Mouse (Mus musculus): Measurements from ENCODE around the gene Glrx5.
A peak's percentile ranks its signal among the peaks of the same experiment; 100 is the strongest.

Gene Glrx5

DNA sequence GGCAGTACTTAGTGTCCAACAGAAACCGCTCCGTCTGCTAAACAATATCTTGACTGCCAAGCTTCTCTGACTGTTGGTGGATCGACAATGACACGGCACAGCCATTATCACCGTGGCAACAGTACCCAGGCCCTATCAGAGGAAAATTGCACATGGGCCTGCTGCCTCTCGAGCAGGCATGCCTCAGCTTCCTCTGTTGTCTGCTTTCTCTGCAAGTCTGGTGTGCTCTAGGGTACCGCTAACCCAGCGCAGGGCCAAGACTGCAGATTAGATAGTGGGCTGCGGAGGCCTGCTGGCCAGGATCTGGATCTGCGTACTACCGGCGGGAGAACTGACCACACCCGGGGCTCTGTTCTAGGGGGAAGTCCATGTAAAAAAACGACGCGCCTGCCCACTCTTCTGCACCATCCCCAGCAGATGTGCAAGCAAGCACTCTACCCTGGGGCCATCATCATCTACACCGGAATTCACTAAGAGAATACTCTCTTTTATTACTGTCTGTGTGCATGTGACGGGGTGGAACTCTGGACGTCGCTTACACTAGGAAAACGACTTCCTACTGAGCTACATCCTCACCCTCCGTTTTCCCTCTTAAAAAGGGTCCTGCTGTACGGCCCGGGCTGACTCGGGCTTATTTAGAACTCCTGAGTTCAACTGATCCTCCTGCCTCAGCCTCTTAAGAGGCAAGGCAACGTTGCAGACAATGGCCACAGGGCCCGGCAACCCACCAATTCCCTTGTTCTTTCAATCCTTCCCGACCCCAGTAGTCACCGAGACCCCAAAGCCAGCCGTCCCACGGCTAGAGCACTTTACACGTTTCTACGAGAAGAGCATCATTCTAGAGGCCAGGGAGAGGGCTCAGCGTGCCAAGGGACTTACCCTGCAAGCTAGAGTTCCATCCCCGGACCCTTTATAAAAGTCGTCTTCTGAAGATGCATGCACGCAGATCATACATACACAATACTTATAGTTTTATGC, 1.1 kb upstream of the Glrx5 start:
- no peak for DNase-seq

DNA sequence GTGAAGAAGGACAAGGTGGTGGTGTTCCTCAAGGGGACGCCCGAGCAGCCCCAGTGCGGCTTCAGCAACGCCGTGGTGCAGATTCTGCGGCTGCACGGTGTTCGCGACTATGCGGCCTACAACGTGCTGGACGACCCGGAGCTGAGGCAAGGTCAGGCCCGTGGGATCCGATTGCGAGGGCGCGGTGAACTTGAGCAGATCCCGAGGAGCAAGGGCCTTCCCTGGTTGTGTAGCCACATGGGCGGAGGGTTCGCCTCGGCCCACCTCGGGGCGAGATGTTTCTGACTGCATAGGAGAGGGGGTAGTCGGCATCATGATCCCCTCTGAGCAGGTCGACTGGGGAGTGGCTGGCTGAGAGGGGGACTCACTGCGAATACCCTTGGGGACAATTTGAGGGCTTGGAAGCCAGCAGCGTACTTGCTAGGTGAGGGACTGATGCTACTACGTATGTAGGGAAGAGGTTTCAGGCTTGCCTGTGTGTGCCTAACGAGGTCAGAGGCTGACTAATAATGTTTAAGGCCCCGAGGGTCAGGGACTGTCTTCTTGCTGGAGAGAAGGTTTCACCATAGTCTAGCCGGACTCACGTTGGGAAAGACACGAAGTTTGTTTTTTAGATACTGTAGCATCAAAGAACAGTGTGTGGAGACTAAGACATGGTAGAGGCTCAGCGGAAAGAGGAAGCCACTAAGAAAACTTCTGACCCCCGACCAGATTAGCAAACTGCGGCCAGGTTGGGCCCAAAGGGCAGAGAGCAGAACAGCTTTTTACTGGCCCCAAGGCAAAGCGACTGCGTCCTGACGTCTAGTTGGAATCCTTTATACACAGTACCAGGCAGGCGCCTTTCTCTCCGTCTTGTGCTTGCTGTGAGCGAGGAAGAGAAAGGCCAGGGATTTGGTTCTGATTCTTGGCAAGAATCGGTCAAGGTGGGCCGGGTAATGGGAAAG, 616 bp downstream of the Glrx5 start:
- no peak for DNase-seq

- no peak for DNase-seq
Measured at GRCm38 (mm10) chr12:105034130-105034769, 1.8 kb downstream of the Glrx5 start.

GRCm38 (mm10) chr12:105038211-105038610, 5.7 kb downstream of the Glrx5 start:
- no peak for DNase-seq

GRCm38 (mm10) chr12:105038918-105039317, 6.4 kb downstream of the Glrx5 start:
- DNase-seq = no peak

DNA sequence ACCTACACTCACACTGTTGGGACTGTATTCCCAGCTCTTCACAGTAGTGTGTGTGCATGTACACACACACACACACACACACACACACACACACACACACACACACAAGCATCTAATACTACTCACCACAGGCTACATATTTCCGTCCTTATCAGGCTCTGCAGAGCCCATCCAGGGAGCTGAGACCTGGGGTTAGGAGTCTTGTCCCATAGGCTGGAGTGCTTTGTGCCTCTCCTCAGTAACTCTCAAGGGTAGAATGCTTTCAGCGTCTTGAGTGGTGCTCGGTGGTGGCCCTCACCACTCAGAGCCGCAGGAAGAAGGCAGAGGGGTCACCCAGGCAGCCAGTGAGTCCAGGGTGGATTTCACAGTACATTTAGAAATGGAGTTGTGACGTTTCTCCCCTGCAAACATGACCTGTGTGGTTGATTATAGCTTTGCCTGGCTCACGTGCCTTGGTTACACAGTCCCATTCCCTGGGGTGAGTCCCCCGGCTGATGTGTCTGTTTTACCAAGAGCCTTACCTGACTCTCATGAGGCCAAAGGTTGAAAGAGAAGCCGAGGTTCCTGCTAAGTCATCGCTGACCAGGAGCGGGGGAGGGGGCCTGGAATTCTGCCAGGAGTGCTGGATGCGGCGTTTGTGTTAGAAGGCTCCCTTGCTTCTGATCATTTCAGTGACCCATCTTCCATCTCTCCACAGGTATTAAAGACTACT, 7.2 kb downstream of the Glrx5 start:
- no peak for DNase-seq

DNA sequence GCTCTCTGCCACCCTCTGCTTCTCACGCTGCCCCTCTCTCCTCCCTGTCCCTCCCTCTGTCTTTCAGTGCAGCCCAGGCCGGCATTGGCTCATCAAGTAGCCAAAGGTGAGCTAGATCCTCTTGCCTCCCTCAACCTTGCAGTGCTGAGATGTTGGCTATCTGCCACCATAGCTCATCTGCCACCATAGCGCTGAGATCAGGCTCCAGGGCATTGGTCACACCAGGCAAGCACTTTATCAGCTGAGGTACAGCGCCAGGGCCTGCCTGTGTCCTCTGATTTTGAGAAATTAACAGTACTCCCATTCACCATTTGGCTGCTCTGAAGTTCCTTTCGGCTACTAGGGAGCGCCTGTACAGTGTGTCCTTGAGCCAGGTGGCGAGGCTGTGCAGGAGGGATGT, 8.5 kb downstream of the Glrx5 start:
- no peak for DNase-seq

- DNase-seq = no peak
Measured at GRCm38 (mm10) chr12:105043081-105043480, 10.6 kb downstream of the Glrx5 start.

DNA sequence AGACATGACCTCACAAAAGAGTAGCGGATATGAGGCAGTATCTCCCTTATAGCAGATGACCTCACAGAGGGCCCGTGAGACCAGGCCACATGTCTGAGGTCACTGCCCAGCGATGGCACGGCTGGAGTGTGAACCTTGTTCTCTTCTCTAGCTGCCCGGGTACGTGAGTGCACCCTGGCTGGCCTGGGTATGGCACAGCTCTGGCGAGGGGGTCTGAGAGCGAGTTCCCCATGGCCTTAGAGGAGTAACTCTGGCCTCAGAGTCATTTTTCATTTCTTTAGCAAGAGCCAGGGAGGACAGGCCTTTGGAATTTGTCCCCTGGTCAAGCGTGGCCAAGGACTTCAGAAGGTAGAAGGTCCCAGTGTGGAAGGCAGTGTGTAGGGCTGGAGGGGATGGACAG, 12.3 kb downstream of the Glrx5 start:
- DNase-seq = no peak

GRCm38 (mm10) chr12:105048301-105048863, 15.9 kb downstream of the Glrx5 start:
- no peak for DNase-seq

- DNase-seq = no peak
Measured at GRCm38 (mm10) chr12:105049813-105050212, 17.3 kb downstream of the Glrx5 start.

DNA sequence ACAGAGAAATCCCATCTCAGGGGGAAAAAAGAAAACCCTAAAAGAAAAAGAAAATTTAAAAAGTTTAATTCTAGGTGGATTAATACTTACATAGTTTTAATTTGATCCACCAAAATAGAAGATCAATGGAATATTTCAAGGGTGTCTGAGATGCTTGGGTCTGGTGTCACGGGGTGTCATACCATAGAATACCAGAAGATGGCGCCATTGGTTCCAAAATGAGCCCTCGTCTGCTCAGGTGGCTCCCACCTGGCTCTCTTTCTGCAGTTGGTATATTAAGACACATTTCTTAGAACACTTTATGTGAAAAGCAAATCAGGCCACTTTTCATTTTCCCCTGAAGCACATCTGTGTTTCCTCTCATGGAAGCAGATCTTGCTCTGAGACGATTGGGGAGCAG, 18.4 kb downstream of the Glrx5 start:
- DNase-seq = peak in 1 of 2 experiments; percentile 44

DNA sequence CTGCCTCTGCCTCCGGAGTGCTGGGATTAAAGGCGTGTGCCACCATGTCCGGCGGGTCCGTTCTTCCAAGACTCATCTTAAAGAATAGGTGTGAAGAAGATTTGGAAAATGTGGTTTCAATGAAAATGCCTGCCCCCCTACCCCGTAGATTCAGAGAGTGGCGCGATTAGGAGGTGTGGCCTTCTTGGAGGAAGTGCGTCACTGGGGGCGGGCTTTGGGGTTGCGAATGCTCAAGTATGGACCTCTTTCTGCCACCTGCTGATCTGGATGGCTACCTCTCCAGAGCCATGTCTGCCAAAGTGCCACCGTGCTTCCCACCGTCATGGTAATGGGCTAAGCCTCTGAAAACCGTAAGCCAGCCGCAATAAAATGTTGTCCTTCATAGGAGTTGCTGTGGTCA, 21.6 kb downstream of the Glrx5 start:
- no peak for DNase-seq

GRCm38 (mm10) chr12:105055308-105055707, 22.8 kb downstream of the Glrx5 start:
- DNase-seq = no peak

DNA sequence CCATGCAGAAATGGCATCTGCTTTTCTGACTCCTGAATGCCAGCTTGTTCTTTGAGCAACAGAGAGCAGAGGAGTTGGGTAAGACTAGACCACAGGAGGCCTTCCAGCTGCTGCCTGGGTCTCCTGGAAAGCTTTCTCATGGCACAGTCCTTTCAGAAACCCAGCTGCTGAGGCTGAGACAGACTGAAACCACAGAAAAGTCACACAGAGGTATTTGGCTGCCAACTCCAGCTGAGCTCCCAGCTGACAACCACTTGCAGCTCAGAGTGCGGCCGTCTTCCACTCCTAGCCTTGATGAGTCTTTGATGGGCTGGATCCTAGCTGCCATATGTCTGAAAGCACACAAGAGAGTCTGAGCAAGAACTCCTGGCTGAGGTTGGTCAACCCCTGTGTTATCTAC, 27.5 kb downstream of the Glrx5 start:
- no peak for DNase-seq

GRCm38 (mm10) chr12:105063201-105064134, 31.0 kb downstream of the Glrx5 start:
- no peak for DNase-seq

- DNase-seq = no peak
Measured at GRCm38 (mm10) chr12:105064168-105064567, 31.7 kb downstream of the Glrx5 start.

- DNase-seq = no peak
Measured at GRCm38 (mm10) chr12:105065119-105065518, 32.6 kb downstream of the Glrx5 start.

DNA sequence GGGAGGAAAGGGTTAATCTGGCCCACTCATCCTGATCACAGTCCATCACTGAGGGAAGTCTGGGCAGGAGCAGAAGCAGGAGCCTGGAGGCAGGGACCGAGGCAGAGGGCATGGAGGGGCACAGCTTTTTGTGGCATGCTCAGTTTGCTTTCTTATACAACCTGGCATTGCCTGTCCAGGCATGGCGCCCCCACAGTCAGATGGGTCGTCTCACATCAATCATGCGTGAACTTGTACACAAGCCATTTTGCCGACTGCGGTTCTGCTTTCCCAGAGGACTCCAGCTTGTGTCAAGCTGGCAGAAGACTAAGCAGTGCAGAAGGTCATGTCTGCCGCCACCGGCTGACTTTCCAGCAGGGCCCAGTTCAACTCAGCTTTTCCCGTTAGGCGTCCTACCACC, 34.0 kb downstream of the Glrx5 start:
- no peak for DNase-seq

GRCm38 (mm10) chr12:105068911-105069310, 36.4 kb downstream of the Glrx5 start:
- DNase-seq = no peak

DNA sequence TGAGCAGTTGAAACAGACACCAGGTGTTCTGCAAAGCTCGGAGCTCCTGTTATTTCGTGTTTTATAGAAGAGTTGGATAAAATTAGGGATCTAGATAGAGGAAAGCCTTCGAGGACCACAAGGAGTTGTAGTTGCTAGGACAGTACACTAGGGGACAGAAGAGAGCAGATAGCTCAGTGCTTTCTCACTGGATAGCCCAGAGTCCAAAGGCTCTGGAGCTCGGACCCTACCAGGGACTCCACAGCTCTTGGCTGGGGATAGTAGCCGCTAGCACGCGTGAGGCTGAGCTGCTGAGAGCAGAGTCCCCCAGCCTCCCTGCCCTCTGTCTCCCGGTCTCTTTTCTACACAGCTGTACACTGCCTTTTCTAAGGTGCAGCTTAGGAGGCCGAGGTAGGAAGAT, 41.2 kb downstream of the Glrx5 start:
- DNase-seq = no peak

All from spleen, adult 18-20 months (tissue).